Mouse (Mus musculus): ENCODE measurements around the gene Avl9. TPM values are rescaled to one million over a fixed set of nuclear protein-coding genes. Genes with fewer than 3 reads are reported as not detected.

Avl9 gene
- total RNA-seq, 4 experiments from 2014 or later: 5.1 to 5.8 (median 5.4) TPM

- DNase-seq (ENCODE audit: low spot score): no peak
These were observed 80.1 kb downstream of the Avl9 start for GRCm38 (mm10) chr6:56794834-56795233.

- no peak for DNase-seq (ENCODE audit: low spot score)
These were observed 81.5 kb downstream of the Avl9 start for GRCm38 (mm10) chr6:56796232-56796631.

- peak; percentile 35 for DNase-seq (ENCODE audit: low spot score)
These were observed 82.0 kb downstream of the Avl9 start for GRCm38 (mm10) chr6:56796668-56797141.

- DNase-seq (ENCODE audit: low spot score): peak; percentile 97
These were observed 82.8 kb downstream of the Avl9 start, which contains the start of gene Kbtbd2 for GRCm38 (mm10) chr6:56797311-56798151. Kbtbd2 (minus strand) TSS chr6:56797813.

GRCm38 (mm10) chr6:56798152-56798465 is 83.4 kb downstream of the Avl9 start:
- no peak for DNase-seq (ENCODE audit: low spot score)

GRCm38 (mm10) chr6:56805026-56805425 is 90.3 kb downstream of the Avl9 start:
- no peak for DNase-seq (ENCODE audit: low spot score)

GRCm38 (mm10) chr6:56806195-56806594 is 91.5 kb downstream of the Avl9 start:
- no peak for DNase-seq (ENCODE audit: low spot score)

- peak; percentile 62 for DNase-seq (ENCODE audit: low spot score)
These were observed 94.0 kb downstream of the Avl9 start for GRCm38 (mm10) chr6:56808656-56809055.

Other genes with a start within 250 kb of the Avl9 start
- 10 to 100 TPM; 72.2 to 86.9 (median 78.7) TPM for gene Pde1c, start 145.8 kb upstream of the Avl9 start, total RNA-seq (2022)
- 10 to 100 TPM in 2 of 4 experiments, 1 to 10 TPM in 2; 8.3 to 19.9 (median 12.9) TPM for gene Lsm5, start 10.2 kb upstream of the Avl9 start, total RNA-seq (2022)
- 10 to 100 TPM; 23.4 to 36.2 (median 27.8) TPM for gene Kbtbd2, start 82.9 kb downstream of the Avl9 start, total RNA-seq (2022)
- 10 to 100 TPM; 86.6 to 95.2 (median 88.9) TPM for gene Fkbp9, start 117.2 kb downstream of the Avl9 start, total RNA-seq (2022)
- 10 to 100 TPM; 71.9 to 85.2 (median 79.4) TPM for gene Nt5c3, start 209.0 kb downstream of the Avl9 start, total RNA-seq (2022)
- under 1 TPM in 1 of 4 experiments, not detected in 3; 0.22 TPM for gene Vmn1r4, start 209.1 kb downstream of the Avl9 start, total RNA-seq (2022)